Mouse (Mus musculus): ENCODE measurements around the gene Ssc4d.

Gene Ssc4d

DNA sequence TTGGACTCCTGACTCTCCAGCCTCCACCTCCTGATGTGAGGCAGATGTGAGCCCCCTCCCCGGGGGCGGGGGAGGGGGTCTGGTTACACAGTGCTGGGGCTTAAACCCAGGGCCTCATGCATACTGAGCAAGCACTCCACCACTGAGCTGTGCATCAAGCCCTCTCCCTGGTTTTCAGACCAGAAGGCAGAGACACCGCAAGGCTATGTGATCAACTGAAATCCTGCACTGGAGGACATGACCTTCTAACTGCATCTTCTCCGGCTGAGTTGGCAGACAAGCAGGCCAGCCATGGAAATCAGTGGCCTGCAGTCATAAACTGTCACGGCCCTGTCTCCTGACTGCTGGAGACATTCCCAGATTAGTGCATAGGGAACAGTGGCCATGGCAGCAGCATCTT, 33.7 kb downstream of the Ssc4d start:
- DNase-seq (ENCODE audit: low spot score in 2 of 2): no peak

- no peak for DNase-seq (ENCODE audit: low spot score in 2 of 2)
These were observed 38.6 kb downstream of the Ssc4d start for GRCm38 (mm10) chr5:135935641-135936190.

DNA sequence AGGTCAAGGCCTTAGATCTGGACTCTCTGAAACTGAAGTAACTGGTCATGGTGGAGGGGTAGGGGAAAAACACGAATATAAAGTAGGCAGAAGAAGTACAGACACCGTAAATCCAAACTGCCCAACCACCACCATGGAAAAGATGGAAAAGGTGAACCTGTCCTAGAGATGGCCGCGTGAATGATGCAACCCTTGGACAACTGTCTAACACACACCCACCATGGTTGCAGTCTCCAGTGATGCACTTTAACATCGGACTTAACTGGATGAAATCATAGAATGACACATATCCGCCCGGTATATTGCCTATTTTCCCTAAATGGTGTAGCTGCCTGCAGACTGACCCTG, 39.2 kb downstream of the Ssc4d start:
- no peak for DNase-seq (ENCODE audit: low spot score in 2 of 2)

DNA sequence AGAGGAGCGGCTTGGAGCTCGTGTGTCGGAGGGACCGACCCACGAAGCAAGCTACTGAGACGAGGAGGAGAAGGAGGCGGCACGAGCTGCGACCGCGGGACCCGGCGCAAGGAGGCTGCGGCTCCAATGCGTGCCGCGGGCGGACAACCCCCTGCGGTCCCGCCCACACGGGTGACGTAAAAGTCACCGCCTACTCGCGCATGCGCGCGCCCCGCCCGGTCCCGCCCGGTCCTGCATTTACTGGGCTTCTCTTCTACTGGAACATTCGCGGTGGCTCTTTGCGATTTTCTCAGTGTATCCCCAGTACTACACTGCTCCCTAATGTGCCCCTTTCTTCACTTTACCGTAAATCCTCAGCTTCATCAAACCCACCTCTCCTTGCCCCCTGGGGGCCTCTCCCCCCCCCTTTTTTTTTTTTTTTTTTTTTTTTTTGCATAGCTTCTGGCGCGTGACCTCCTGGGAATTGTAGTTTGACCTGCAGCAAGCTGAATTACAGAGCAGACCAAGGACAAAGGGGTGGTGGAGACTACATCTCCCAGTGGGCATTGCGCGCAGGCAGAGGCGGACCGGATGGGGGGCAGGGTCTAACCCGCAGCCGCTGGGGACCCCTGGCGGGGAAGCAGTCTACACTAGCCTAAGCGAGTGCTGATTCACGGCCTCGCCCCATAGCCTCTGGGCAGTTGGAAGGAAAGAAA, 39.7 kb downstream of the Ssc4d start, which contains the start of gene Ywhag:
Ywhag (minus strand) TSS at position 136 of the 695 bp plus-strand sequence.
- DNase-seq (ENCODE audit: low spot score in 2 of 2): peak; percentile 96 to 97

- DNase-seq (ENCODE audit: low spot score in 2 of 2): peak; percentile 55 to 73
These were observed 40.4 kb downstream of the Ssc4d start for GRCm38 (mm10) chr5:135933900-135934441.

- no peak for DNase-seq (ENCODE audit: low spot score in 2 of 2)
These were observed 41.0 kb downstream of the Ssc4d start for GRCm38 (mm10) chr5:135933222-135933899.

DNA sequence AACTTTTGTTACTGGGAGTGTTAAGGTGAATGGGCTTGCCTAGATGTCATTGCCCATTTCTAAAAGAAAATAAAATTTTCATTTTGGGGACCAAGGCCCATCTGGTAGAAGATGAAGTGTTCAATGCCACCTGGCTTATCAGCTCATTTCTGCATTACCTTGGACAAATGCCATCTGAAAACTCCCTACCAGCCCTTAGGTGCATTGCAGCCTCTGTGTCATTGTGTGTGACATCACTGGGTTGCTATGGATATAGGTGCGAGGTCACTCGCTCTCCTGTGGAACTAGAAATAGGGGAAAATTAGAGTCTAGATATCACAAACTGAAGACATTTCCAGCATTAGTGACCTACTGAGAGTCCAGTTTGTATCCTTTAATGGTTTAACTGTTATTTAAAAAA, 42.0 kb downstream of the Ssc4d start:
- no peak for DNase-seq (ENCODE audit: low spot score in 2 of 2)

- no peak for DNase-seq (ENCODE audit: low spot score in 2 of 2)
These were observed 42.8 kb downstream of the Ssc4d start for GRCm38 (mm10) chr5:135931526-135931925.

DNA sequence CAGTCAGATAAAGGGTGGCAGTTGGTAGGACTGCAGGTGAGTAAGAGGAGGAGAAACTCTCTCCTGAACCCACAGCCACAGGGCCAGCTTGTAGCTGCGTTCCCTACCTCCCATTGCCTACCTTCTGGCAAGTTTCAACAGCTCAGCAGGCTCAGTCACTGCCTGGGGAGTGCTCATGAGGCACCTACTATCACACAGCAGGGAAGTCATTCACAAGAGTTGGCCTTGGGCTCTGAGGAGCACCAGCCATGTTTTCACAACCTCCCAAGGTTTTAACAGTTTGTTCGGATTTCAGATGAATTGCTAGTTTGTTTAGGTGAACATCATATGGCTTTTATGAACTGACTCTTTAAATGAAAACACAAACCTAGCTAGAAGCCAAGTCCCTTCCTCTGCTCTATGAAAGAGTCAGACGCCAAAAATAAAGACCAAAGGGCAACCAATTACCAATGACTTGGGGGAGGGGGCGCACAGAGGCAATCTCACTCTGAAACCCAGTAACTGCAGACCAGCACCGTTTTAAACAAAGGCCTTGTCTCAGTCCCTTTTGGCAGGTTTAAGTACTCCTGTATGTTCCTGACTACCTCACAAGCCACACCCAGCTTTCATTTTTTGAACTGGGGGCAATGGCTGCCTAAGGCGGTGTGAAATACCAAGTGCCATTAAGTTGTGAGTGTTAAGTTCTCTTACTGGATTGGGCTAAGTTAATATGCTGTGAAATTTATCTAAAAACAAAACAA, 44.5 kb downstream of the Ssc4d start:
- DNase-seq (ENCODE audit: low spot score in 2 of 2): no peak

DNA sequence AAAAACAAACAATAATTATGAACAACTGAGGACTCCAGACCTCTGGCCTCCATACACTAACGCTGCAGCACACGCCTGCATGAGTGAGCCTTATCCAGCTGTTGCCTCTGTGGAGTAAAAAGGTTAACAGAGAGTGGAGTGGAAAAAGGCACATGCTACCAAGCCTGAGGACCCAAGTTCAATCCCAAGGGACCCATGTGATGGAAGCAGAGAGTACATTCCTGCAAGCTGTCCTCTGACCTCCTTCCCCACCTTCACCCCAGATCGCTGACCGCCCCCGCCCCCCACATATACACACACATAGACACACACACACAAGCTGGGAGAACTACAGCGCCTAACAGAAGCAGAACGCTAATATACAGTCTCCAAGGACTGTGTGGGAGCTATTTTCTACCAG, 50.4 kb downstream of the Ssc4d start:
- DNase-seq (ENCODE audit: low spot score in 2 of 2): no peak

DNA sequence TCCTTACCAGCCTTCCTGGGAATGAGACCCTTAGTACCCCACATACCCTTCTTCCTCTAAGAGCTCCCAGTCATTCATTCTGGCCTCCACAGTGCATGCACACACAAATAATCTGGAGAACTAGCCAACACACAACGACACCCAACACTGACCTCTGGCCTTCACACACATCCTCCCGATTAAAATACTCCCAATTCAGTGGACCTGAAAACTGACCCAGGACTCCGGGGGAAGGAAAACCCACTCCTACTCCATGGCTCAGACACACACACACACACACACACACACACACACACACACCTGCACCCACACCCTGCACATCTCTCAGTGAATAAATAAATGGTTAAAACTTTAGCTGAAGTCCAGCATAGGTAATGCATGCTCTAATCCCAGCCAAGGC, 54.4 kb downstream of the Ssc4d start:
- no peak for DNase-seq (ENCODE audit: low spot score in 2 of 2)

DNA sequence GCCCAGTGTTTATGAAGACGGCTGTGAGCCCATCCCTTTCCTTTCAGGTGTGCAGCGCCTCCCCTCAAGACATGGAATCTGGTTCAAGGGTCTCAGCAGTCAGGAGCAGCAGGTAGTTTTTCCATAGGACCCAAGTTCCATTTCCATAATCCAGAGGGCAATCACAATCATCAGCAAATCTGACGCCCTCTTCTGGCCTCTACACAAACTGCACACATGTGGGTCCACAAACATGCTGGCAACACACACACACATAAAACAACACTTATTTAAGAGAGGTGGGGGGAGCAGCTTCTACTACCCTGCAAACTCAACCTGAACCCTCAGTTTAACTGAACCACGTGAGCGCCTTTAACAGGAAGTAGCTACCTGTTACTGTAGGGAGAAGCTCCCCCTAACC, 55.7 kb downstream of the Ssc4d start:
- no peak for DNase-seq (ENCODE audit: low spot score in 2 of 2)

DNA sequence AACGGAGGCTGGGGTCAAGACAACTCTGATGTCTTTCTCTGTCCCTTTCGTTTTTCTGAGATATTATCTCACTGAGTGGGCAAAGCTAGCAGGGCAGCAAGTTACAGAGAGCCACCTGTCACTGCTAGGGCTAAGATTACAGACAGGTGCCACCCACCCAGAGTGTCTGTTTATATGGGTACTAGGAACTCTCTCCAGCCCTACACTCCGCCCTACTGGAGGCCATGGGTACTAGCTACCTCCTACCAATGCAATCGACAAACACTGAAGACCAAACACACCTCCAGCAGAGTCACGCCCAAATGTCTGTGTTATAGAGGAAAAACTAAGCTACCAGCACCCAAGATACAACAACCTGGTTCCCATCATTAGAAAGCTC, 56.3 kb downstream of the Ssc4d start:
- no peak for DNase-seq (ENCODE audit: low spot score in 2 of 2)

DNA sequence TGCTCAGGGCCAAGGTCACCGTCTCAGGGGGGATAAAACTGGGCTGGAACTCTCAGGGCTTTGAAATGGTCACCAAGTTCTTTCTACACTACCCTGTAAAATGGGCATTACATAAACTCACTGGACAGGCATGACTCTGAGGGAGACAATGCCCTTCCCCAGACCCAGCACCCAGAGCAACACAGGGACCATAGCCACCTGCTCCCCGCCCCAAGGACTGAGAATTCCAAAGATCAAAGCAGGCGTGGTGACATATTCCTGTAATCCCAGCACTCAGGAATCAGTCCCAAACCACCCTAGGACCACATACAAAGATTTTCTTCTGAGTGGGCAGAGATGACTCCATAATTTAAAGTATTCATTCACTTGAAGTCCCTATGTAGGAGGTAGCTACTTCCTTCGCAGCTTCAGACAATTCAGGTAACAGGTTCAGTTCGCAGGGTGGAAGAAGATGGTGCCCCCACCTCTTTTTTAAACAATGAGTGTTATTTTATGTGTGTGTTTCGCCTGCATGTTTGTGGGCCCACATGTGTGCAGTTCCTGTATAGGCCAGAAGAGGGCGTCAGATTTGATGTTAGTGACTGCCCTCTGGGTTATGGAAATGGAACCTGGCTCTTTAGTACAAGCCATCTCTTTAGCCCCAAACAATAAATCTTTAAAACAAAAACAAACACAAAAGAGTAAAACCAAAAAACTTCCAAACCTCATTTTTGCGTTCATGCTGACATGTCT, 56.8 kb downstream of the Ssc4d start:
- no peak for DNase-seq (ENCODE audit: low spot score in 2 of 2)

DNA sequence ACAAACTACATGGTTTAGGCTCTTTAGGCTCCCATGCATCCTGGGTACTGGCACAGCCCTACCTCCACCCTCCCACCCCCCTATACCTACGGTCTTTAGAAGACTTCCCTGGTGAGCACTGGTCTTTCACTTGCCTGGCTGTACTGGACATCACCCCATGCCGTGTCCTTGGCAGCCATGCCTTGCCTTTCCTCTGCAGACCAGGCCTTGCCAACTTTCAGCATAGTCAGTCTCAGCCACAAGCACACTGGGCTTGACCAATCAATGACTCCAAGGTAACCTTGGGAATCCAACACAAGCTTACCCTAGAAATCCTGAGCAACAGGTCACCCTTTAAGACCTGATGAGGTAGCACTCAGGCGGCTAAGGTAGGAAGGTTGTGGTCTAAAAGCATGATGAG, 57.7 kb downstream of the Ssc4d start:
- DNase-seq (ENCODE audit: low spot score in 2 of 2): no peak

GRCm38 (mm10) chr5:135916051-135916565, 58.2 kb downstream of the Ssc4d start:
- no peak for DNase-seq (ENCODE audit: low spot score in 2 of 2)

DNA sequence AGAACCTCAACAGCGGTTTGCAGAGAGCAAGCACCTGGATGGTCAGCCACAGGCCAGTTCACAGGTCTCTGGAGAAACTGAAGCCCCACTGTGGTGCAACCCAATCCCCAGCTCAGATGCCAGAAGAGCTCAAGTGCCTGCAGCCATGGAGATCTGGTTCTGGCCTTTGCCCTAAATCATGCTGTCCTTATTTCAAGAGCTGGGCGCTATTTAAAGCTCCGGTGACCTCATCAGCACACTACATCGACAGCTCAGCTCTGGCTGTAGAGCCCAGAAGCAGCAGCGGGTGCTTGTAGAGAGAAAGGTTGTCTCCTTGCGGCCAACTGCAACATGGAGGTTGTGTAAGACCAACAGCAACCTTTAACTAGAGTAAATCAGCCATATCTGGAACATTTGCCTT, 60.2 kb downstream of the Ssc4d start:
- no peak for DNase-seq (ENCODE audit: low spot score in 2 of 2)

- no peak for DNase-seq (ENCODE audit: low spot score in 2 of 2)
These were observed 61.1 kb downstream of the Ssc4d start for GRCm38 (mm10) chr5:135913201-135913600.

DNA sequence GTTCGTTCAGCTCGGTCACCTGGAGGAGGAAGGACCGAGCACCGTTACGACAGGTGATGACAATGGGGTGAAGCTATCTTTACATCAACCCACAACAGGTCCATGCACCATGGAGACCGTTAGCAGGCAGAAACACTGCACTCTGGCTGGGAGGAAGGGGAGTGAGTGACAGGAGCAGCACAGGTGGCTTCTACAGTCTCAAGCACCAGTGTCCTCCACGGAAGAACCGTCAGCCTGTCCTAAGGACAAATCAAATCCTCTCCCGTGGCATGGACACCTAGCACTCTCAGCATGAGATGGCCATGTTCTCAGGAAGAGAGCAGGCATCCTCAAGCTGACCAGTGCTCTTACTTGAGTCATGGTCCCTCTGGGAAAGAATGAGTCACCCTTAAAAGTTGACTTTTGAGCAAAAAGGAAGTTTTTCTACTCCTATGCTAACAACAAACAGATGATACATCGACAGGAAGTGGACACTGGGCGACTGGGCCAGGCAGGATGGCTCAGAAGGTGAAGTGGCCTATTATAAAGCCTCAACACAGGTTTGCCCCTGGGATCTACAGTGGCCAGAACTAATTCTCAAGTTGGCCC, 62.6 kb downstream of the Ssc4d start:
- DNase-seq (ENCODE audit: low spot score in 2 of 2): no peak

DNA sequence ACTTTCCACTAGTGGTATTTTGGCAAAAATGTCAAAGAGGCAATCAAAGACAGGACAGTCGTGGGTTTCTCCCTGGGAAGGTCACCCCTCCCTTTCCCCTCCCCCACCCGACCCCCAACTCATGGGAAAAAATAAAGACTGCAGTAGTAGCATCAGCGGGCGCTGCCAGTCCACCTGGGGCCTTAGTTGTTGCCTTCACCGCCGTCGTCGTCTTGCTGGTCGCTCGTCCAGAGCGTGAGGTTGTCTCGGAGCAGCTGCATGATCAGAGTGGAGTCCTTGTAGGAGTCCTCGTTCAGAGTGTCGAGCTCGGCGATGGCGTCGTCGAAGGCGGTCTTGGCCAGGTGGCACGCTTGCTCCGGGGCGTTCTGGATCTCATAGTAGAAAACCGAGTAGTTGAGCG, 63.5 kb downstream of the Ssc4d start:
- no peak for DNase-seq (ENCODE audit: low spot score in 2 of 2)
